Mouse (Mus musculus): ENCODE measurements around the gene Tlr6.

DNA sequence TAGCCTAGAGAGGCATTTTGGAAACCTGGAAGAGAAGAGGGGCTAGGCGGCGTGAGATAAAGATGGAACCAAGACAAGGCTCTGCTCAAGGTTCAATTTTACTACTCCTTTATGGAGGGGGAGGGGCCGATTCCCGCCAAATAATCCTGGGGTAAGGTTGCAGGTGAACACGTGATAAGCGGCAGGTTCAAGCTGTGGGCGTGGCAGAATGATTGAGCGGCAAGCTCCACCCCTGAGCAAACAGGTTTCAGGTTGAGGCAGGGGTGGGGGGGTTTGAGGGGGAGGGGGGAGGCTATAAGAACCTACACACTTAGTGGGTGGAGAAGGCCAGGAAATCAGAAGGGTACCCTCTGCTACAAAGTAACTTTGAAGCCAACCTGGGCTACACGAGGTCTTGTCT is 42.7 kb downstream of the Tlr6 start:
- TF ChIP-seq POLR2A (IDR thresholded peaks at IDR 0.05; ENCODE audit: borderline replicate concordance, extremely low read depth, insufficient read depth, insufficient read length, poor library complexity, severe bottlenecking) (no peak), CTCF (IDR thresholded peaks at IDR 0.05; ENCODE audit: borderline replicate concordance, extremely low read depth, insufficient read depth, insufficient read length) (no peak)

Data from brain, embryonic 14.5 days (tissue).